Mouse (Mus musculus) lung, embryonic 15.5 days (tissue): ENCODE results near the gene Ddx56. TPM values are rescaled to one million over a fixed set of nuclear protein-coding genes. Genes with fewer than 3 reads are reported as not detected.
A peak's percentile ranks its signal among the peaks of the same experiment; 100 is the strongest.
"Not testable (repeated sequence)": the region's sequence is repeated elsewhere in the genome, so short reads cannot be mapped to it uniquely, and the experiment has no call there.

Experiments
- ATAC-seq: fragments of 200-750 bp; cut with Nextera tagmentation; 2 replicates; pipeline ENCODE4 v1.8.0; 2017; ENCODE audit warnings: moderate number of reproducible peaks, borderline replicate concordance; ENCODE audit not compliant: low FRiP score, low TSS enrichment; ENCODE audit errors: extremely low read depth
- H3K27ac ChIP-seq: fragments of 300-500 bp; sonication (generic); 2 replicates; pipeline ENCODE4 v1.5.1; 2015; ENCODE audit warnings: moderate library complexity, mild to moderate bottlenecking, inconsistent platforms
- H3K27me3 ChIP-seq: fragments of 300-500 bp; sonication (generic); 2 replicates; pipeline ENCODE4 v1.6.1; 2015; ENCODE audit warnings: inconsistent platforms
- H3K36me3 ChIP-seq: fragments of 300-500 bp; sonication (generic); 2 replicates; pipeline ENCODE4 v1.6.1; 2015; ENCODE audit warnings: inconsistent platforms
- H3K4me1 ChIP-seq: fragments of 300-500 bp; sonication (generic); 2 replicates; pipeline ENCODE4 v1.6.1; 2015; ENCODE audit warnings: inconsistent platforms
- H3K4me2 ChIP-seq: fragments of 300-500 bp; sonication (generic); 2 replicates; pipeline ENCODE4 v1.6.1; 2015; ENCODE audit warnings: inconsistent platforms, mild to moderate bottlenecking, moderate library complexity
- H3K4me3 ChIP-seq: fragments of 300-500 bp; sonication (generic); 2 replicates; pipeline ENCODE4 v1.5.1; 2015; ENCODE audit warnings: mild to moderate bottlenecking, inconsistent platforms
- H3K9ac ChIP-seq: fragments of 300-500 bp; sonication (generic); 2 replicates; pipeline ENCODE4 v1.6.1; 2015; ENCODE audit warnings: inconsistent platforms
- H3K9me3 ChIP-seq: fragments of 300-500 bp; sonication (generic); 2 replicates; pipeline ENCODE4 v1.6.1; 2016; ENCODE audit warnings: inconsistent platforms
- WGBS: fragments of 180-500 bp; shearing (Covaris S2); methylation state at CpG from one replicate; pipeline ENCODE4 v1.1.7; 2015; 5-methylcytosine and 5-hydroxymethylcytosine counted together
- polyA plus RNA-seq: library from polyadenylated mRNA; unstranded; fragments of >200 nt; fragmentation: Nextera tagmentation; extraction: Ambion mirVana; gene quantifications from 2 replicates; pipeline ENCODE4 v1.2.1, GENCODE M21; 2015

Ddx56 gene
- polyA plus RNA-seq, 1 experiment from 2014 or later = 89.7 TPM

- Histone ChIP-seq H3K9ac (no peak overlapping the region), H3K4me2 (no peak overlapping the region), H3K27me3 (no peaks in the 10 kb centered on the region), H3K36me3 (peaks cover 66% of the 10 kb centered on the region), H3K9me3 (no peaks in the 10 kb centered on the region), H3K4me1 (no peaks in the 10 kb centered on the region), H3K27ac (no peak overlapping the region), H3K4me3 (no peak overlapping the region)
- no peak for ATAC-seq
- 94% methylated on average over 7 of the region's 7 CpGs for WGBS
Measured at GRCm38 (mm10) chr11:6259413-6259812, 8.2 kb downstream of the Ddx56 start.

GRCm38 (mm10) chr11:6256490-6257072 is 11.0 kb downstream of the Ddx56 start:
- no peak overlapping the region for H3K9ac ChIP-seq
- peaks cover 38% of the 10 kb centered on the region for H3K36me3 ChIP-seq
- no peak overlapping the region for H3K4me2 ChIP-seq
- no peaks in the 10 kb centered on the region for H3K4me1 ChIP-seq
- WGBS = 62% methylated on average over 6 of the region's 6 CpGs
- H3K27ac ChIP-seq = no peak overlapping the region
- peak; percentile 27; the same call in 1 of the 2 replicates for ATAC-seq
- no peaks in the 10 kb centered on the region for H3K9me3 ChIP-seq
- H3K27me3 ChIP-seq = no peaks in the 10 kb centered on the region
- H3K4me3 ChIP-seq = no peak overlapping the region

- ATAC-seq, H3K4me2 ChIP-seq, H3K4me3 ChIP-seq, H3K27me3 ChIP-seq, H3K9ac ChIP-seq, H3K4me1 ChIP-seq, H3K9me3 ChIP-seq, H3K27ac ChIP-seq: not testable (repeated sequence)
- WGBS = 87% methylated on average over 2 of the region's 2 CpGs
- H3K36me3 ChIP-seq = peaks cover 18% of the 10 kb centered on the region
Measured at GRCm38 (mm10) chr11:6254602-6255001, 13.0 kb downstream of the Ddx56 start.

GRCm38 (mm10) chr11:6252824-6253223 is 14.7 kb downstream of the Ddx56 start:
- H3K9ac ChIP-seq = no peak overlapping the region
- H3K9me3 ChIP-seq = no peaks in the 10 kb centered on the region
- H3K27ac ChIP-seq = no peak overlapping the region
- no peak overlapping the region for H3K4me3 ChIP-seq
- peaks cover 1% of the 10 kb centered on the region; the same call in 1 of the 2 replicates for H3K36me3 ChIP-seq
- WGBS = 85% methylated on average over 4 of the region's 4 CpGs
- H3K4me2 ChIP-seq = no peak overlapping the region
- ATAC-seq = no peak
- H3K27me3 ChIP-seq = no peaks in the 10 kb centered on the region
- H3K4me1 ChIP-seq = no peaks in the 10 kb centered on the region

GRCm38 (mm10) chr11:6252248-6252647 is 15.3 kb downstream of the Ddx56 start:
- Histone ChIP-seq H3K9ac (no peak overlapping the region), H3K9me3 (no peaks in the 10 kb centered on the region), H3K36me3 (no peaks in the 10 kb centered on the region), H3K27ac (no peak overlapping the region), H3K4me2 (no peak overlapping the region), H3K27me3 (no peaks in the 10 kb centered on the region), H3K4me1 (no peaks in the 10 kb centered on the region), H3K4me3 (no peak overlapping the region)
- no peak for ATAC-seq
- 85% methylated on average over 5 of the region's 5 CpGs for WGBS

GRCm38 (mm10) chr11:6244707-6245106 is 22.9 kb downstream of the Ddx56 start:
- no peak for ATAC-seq
- Histone ChIP-seq H3K9ac (no peak overlapping the region), H3K27me3 (no peaks in the 10 kb centered on the region), H3K27ac (no peak overlapping the region), H3K9me3 (no peaks in the 10 kb centered on the region), H3K36me3 (no peaks in the 10 kb centered on the region), H3K4me1 (no peaks in the 10 kb centered on the region), H3K4me2 (no peak overlapping the region), H3K4me3 (no peak overlapping the region)
- 52% methylated on average over 19 of the region's 19 CpGs for WGBS

- H3K9me3 ChIP-seq = peaks cover 5% of the 10 kb centered on the region; the same call in 1 of the 2 replicates
- no peaks in the 10 kb centered on the region for H3K4me1 ChIP-seq
- H3K27me3 ChIP-seq = no peaks in the 10 kb centered on the region
- no peak overlapping the region for H3K4me3 ChIP-seq
- no peak overlapping the region for H3K9ac ChIP-seq
- no peak overlapping the region for H3K4me2 ChIP-seq
- ATAC-seq = no peak
- 81% methylated on average over 4 of the region's 4 CpGs for WGBS
- no peak overlapping the region for H3K27ac ChIP-seq
- H3K36me3 ChIP-seq = no peaks in the 10 kb centered on the region
Measured at GRCm38 (mm10) chr11:6233025-6233424, 34.5 kb downstream of the Ddx56 start.

- Histone ChIP-seq H3K27me3 (no peaks in the 10 kb centered on the region), H3K4me2 (no peak within 1 kb of the TSS), H3K36me3 (no peaks in the 10 kb centered on the region), H3K9me3 (peaks cover 3% of the 10 kb centered on the region; the same call in 1 of the 2 replicates), H3K27ac (no peak within 1 kb of the TSS), H3K4me3 (no peak within 1 kb of the TSS), H3K4me1 (no peaks in the 10 kb centered on the region), H3K9ac (no peak within 1 kb of the TSS)
- WGBS = 65% methylated on average over 7 of the region's 7 CpGs
- no peak for ATAC-seq
Measured at GRCm38 (mm10) chr11:6230012-6230411, 37.6 kb downstream of the Ddx56 start, which contains the start of gene Npc1l1. TSS of gene Npc1l1 (minus strand) at chr11:6230143.

- Histone ChIP-seq H3K9me3 (no peaks in the 10 kb centered on the region), H3K36me3 (no peaks in the 10 kb centered on the region), H3K4me3 (no peak overlapping the region), H3K4me2 (no peak overlapping the region), H3K9ac (no peak overlapping the region), H3K4me1 (no peaks in the 10 kb centered on the region), H3K27ac (no peak overlapping the region), H3K27me3 (no peaks in the 10 kb centered on the region)
- 75% methylated on average over 14 of the region's 14 CpGs for WGBS
- ATAC-seq = no peak
Measured at GRCm38 (mm10) chr11:6224541-6225229, 42.9 kb downstream of the Ddx56 start.

- H3K36me3 ChIP-seq = no peaks in the 10 kb centered on the region
- no peak overlapping the region for H3K4me3 ChIP-seq
- no peak for ATAC-seq
- WGBS = 94% methylated on average over 10 of the region's 10 CpGs
- H3K27ac ChIP-seq = no peak overlapping the region
- no peaks in the 10 kb centered on the region for H3K27me3 ChIP-seq
- no peaks in the 10 kb centered on the region for H3K9me3 ChIP-seq
- H3K9ac ChIP-seq = no peak overlapping the region
- H3K4me1 ChIP-seq = no peaks in the 10 kb centered on the region
- H3K4me2 ChIP-seq = no peak overlapping the region
Measured at GRCm38 (mm10) chr11:6222187-6222586, 45.4 kb downstream of the Ddx56 start.

GRCm38 (mm10) chr11:6219967-6220366 is 47.6 kb downstream of the Ddx56 start:
- H3K4me1 ChIP-seq = no peaks in the 10 kb centered on the region
- H3K4me3 ChIP-seq = no peak overlapping the region
- H3K9me3 ChIP-seq = no peaks in the 10 kb centered on the region
- no peak overlapping the region for H3K27ac ChIP-seq
- WGBS = 87% methylated on average over 6 of the region's 6 CpGs
- no peak overlapping the region for H3K4me2 ChIP-seq
- no peaks in the 10 kb centered on the region for H3K27me3 ChIP-seq
- no peak for ATAC-seq
- H3K9ac ChIP-seq = no peak overlapping the region
- H3K36me3 ChIP-seq = no peaks in the 10 kb centered on the region

DNA sequence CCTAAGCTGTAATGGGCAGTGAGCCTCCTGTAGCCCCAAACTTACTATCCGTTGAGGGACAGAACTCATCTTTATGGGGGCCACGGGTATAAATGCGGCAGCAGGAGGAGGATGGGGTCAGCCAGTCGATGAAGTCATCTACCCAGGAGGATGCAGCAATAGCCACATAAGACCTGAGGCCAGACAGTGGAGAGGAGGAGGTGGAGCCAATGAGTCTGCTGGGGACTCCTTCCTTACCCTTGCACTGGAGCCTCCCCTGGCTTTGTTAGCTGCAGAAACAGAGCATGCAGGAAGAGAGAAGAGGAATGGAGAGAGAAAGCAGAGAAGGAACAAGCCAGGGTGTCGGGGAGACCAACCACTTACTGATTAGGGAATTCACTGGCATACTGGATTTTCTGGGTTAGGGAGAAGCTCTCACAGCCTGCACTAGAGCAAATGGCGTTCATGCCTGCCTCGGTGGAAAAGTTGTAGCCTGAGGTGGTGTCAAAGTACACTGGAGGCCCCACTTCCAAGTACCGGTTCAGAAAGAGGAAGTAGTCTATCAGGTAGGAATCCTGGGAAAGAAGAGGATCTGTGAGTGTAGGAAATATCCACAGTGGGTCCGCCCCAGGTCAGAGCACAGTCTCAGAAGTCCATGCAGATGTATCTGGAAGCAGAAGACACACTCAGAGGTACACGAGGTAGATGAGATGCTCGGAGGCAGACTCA is 49.2 kb downstream of the Ddx56 start:
- Histone ChIP-seq H3K4me3 (no peak overlapping the region), H3K36me3 (no peaks in the 10 kb centered on the region), H3K9me3 (no peaks in the 10 kb centered on the region), H3K4me2 (no peak overlapping the region), H3K9ac (no peak overlapping the region), H3K27me3 (no peaks in the 10 kb centered on the region), H3K27ac (no peak overlapping the region), H3K4me1 (no peaks in the 10 kb centered on the region)
- no peak for ATAC-seq
- 70% methylated on average over 11 of the region's 11 CpGs for WGBS
